Mouse (Mus musculus): ENCODE measurements at regions not wholly inside any gene's neighbourhood (a gene's known extent, or its start where the extent isn't known, plus 50 kb on each side); places are given as distances from the start of the nearest gene placed in this dataset.
"Not testable (repeated sequence)": the region's sequence is repeated elsewhere in the genome, so short reads cannot be mapped to it uniquely, and the experiment has no call there.

- H3K9ac ChIP-seq (ENCODE audit: insufficient read depth, low read depth, low read length, poor library complexity, severe bottlenecking), result no peak overlapping the region
- H3K36me3 ChIP-seq (ENCODE audit: control insufficient read depth, insufficient read depth, low read length, poor library complexity, severe bottlenecking), result no peaks in the 10 kb centered on the region
- H3K4me1 ChIP-seq (ENCODE audit: control insufficient read depth in 2 of 2, insufficient read depth in 2 of 2, low read length in 2 of 2, poor library complexity in 1 of 2), result peaks cover 0 to 7% of the 10 kb centered on the region in 2 experiments; a peak in 1 of 4 replicates
- DNase-seq (ENCODE audit: low read depth, low spot score), result no peak
- no peak overlapping the region for H3K4me3 ChIP-seq (ENCODE audit: insufficient read depth in 1 of 2, low read depth in 1 of 2, low read length in 2 of 2, poor library complexity in 1 of 2, severe bottlenecking in 1 of 2)
- in situ Hi-C loops (cut with MboI; ENCODE audit: low sequenced_read_pairs in 2 of 2, unreplicated experiment in 2 of 2), result no loop called here
- H3K9me3 ChIP-seq (ENCODE audit: control insufficient read depth, insufficient read depth, low read depth, low read length), result no peaks in the 10 kb centered on the region
- TF ChIP-seq CHD2 (IDR thresholded peaks at IDR 0.05; ENCODE audit: low read depth, low read length), result no peak
- TF ChIP-seq ZC3H11A (IDR thresholded peaks at IDR 0.05; ENCODE audit: borderline replicate concordance, low read depth, low read length), result no peak
- no peak for TF ChIP-seq MAFK (IDR thresholded peaks at IDR 0.05; ENCODE audit: insufficient read depth, low read depth, low read length)
- no peak for TF ChIP-seq ZNF384 (IDR thresholded peaks at IDR 0.05; ENCODE audit: low read depth, low read length)
- TF ChIP-seq HCFC1 (IDR thresholded peaks at IDR 0.05; ENCODE audit: borderline replicate concordance, insufficient read depth, low read length), result no peak
- H3K27ac ChIP-seq (ENCODE audit: insufficient read depth, low read depth, low read length, poor library complexity, severe bottlenecking), result no peak overlapping the region
These were observed 169.9 kb downstream of the Bcl2l11 start for GRCm38 (mm10) chr2:128295726-128296234.

DNA sequence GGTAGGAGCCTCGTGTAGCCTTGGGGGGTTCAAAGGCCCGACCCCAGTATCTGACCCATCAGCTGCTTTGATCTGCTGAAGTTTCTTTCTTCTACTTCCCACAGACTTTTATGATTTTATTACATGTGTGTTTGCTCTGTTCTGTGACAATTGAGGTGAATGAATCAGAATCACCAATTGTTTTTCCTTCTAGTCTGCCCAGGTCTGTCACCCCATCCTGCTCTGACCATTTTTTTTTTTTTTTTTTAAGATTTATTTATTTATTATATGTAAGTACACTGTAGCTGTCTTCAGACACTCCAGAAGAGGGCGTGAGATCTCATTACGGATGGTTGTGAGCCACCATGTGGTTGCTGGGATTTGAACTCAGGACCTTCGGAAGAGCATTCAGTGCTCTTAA, 170.6 kb downstream of the Bcl2l11 start:
- H3K36me3 ChIP-seq (ENCODE audit: control insufficient read depth, insufficient read depth, low read length, poor library complexity, severe bottlenecking); H3K4me1 ChIP-seq (ENCODE audit: control insufficient read depth in 2 of 2, insufficient read depth in 2 of 2, low read length in 2 of 2, poor library complexity in 1 of 2); H3K27ac ChIP-seq (ENCODE audit: insufficient read depth, low read depth, low read length, poor library complexity, severe bottlenecking); H3K9me3 ChIP-seq (ENCODE audit: control insufficient read depth, insufficient read depth, low read depth, low read length); H3K9ac ChIP-seq (ENCODE audit: insufficient read depth, low read depth, low read length, poor library complexity, severe bottlenecking); H3K4me3 ChIP-seq (ENCODE audit: insufficient read depth in 1 of 2, low read depth in 1 of 2, low read length in 2 of 2, poor library complexity in 1 of 2, severe bottlenecking in 1 of 2); DNase-seq (ENCODE audit: low read depth, low spot score); in situ Hi-C loops (cut with MboI; ENCODE audit: low sequenced_read_pairs in 2 of 2, unreplicated experiment in 2 of 2): not testable (repeated sequence)

DNA sequence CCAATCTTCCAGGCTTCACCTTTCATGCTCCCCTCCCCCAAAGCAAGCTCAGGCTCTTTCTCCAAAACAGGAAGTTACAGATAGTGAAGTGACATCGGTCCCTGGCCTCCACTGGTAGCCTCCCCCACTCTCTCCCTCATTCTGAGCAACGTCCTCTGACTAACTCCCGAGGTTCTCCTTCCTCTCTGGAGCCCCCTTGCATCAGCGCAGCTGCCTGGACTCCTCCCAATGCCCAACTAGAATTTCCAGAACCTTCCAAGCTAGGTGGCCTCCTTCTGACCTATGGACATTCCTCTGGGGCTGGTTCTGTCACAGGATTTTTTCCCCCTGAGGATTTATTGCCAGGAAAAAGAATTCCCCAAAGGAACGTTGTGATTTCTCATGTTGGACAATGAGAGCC, 171.1 kb downstream of the Bcl2l11 start:
- Histone ChIP-seq H3K4me3 (ENCODE audit: insufficient read depth in 1 of 2, low read depth in 1 of 2, low read length in 2 of 2, poor library complexity in 1 of 2, severe bottlenecking in 1 of 2) (no peak overlapping the region), H3K9me3 (ENCODE audit: control insufficient read depth, insufficient read depth, low read depth, low read length) (no peaks in the 10 kb centered on the region), H3K4me1 (ENCODE audit: control insufficient read depth in 2 of 2, insufficient read depth in 2 of 2, low read length in 2 of 2, poor library complexity in 1 of 2) (peaks cover 0 to 7% of the 10 kb centered on the region in 2 experiments; a peak in 1 of 4 replicates), H3K9ac (ENCODE audit: insufficient read depth, low read depth, low read length, poor library complexity, severe bottlenecking) (no peak overlapping the region), H3K36me3 (ENCODE audit: control insufficient read depth, insufficient read depth, low read length, poor library complexity, severe bottlenecking) (no peaks in the 10 kb centered on the region), H3K27ac (ENCODE audit: insufficient read depth, low read depth, low read length, poor library complexity, severe bottlenecking) (no peak overlapping the region)
- no peak for TF ChIP-seq HCFC1 (IDR thresholded peaks at IDR 0.05; ENCODE audit: borderline replicate concordance, insufficient read depth, low read length)
- TF ChIP-seq MAFK (IDR thresholded peaks at IDR 0.05; ENCODE audit: insufficient read depth, low read depth, low read length), result no peak
- no peak for TF ChIP-seq ZC3H11A (IDR thresholded peaks at IDR 0.05; ENCODE audit: borderline replicate concordance, low read depth, low read length)
- TF ChIP-seq ZNF384 (IDR thresholded peaks at IDR 0.05; ENCODE audit: low read depth, low read length), result no peak
- TF ChIP-seq CHD2 (IDR thresholded peaks at IDR 0.05; ENCODE audit: low read depth, low read length), result no peak
- no peak for DNase-seq (ENCODE audit: low read depth, low spot score)
- in situ Hi-C loops (cut with MboI; ENCODE audit: low sequenced_read_pairs in 2 of 2, unreplicated experiment in 2 of 2), result no loop called here

- no peak for TF ChIP-seq ZNF384 (IDR thresholded peaks at IDR 0.05; ENCODE audit: low read depth, low read length)
- TF ChIP-seq CHD2 (IDR thresholded peaks at IDR 0.05; ENCODE audit: low read depth, low read length), result no peak
- TF ChIP-seq MAFK (IDR thresholded peaks at IDR 0.05; ENCODE audit: insufficient read depth, low read depth, low read length), result no peak
- TF ChIP-seq ZC3H11A (IDR thresholded peaks at IDR 0.05; ENCODE audit: borderline replicate concordance, low read depth, low read length), result no peak
- no peak for TF ChIP-seq HCFC1 (IDR thresholded peaks at IDR 0.05; ENCODE audit: borderline replicate concordance, insufficient read depth, low read length)
- H3K36me3 ChIP-seq (ENCODE audit: control insufficient read depth, insufficient read depth, low read length, poor library complexity, severe bottlenecking), result no peaks in the 10 kb centered on the region
- in situ Hi-C loops (cut with MboI; ENCODE audit: low sequenced_read_pairs in 2 of 2, unreplicated experiment in 2 of 2), result no loop called here
- DNase-seq (ENCODE audit: low read depth, low spot score), result no peak
- no peak overlapping the region for H3K27ac ChIP-seq (ENCODE audit: insufficient read depth, low read depth, low read length, poor library complexity, severe bottlenecking)
- H3K9me3 ChIP-seq (ENCODE audit: control insufficient read depth, insufficient read depth, low read depth, low read length), result no peaks in the 10 kb centered on the region
- H3K4me3 ChIP-seq (ENCODE audit: insufficient read depth in 1 of 2, low read depth in 1 of 2, low read length in 2 of 2, poor library complexity in 1 of 2, severe bottlenecking in 1 of 2), result no peak overlapping the region
- H3K9ac ChIP-seq (ENCODE audit: insufficient read depth, low read depth, low read length, poor library complexity, severe bottlenecking), result no peak overlapping the region
- H3K4me1 ChIP-seq (ENCODE audit: control insufficient read depth in 2 of 2, insufficient read depth in 2 of 2, low read length in 2 of 2, poor library complexity in 1 of 2), result peaks cover 0 to 7% of the 10 kb centered on the region in 2 experiments; a peak in 1 of 4 replicates
These were observed 172.0 kb downstream of the Bcl2l11 start for GRCm38 (mm10) chr2:128297821-128298220.

- H3K36me3 ChIP-seq (ENCODE audit: control insufficient read depth, insufficient read depth, low read length, poor library complexity, severe bottlenecking), result no peaks in the 10 kb centered on the region
- H3K27ac ChIP-seq (ENCODE audit: insufficient read depth, low read depth, low read length, poor library complexity, severe bottlenecking), result no peak overlapping the region
These were observed 173.2 kb downstream of the Bcl2l11 start for GRCm38 (mm10) chr2:128298996-128299395.

More at GRCm38 (mm10) chr2:128298996-128299395, 173.2 kb downstream of the Bcl2l11 start:
- Histone ChIP-seq H3K9me3 (ENCODE audit: control insufficient read depth, insufficient read depth, low read depth, low read length) (no peaks in the 10 kb centered on the region), H3K4me1 (ENCODE audit: control insufficient read depth in 2 of 2, insufficient read depth in 2 of 2, low read length in 2 of 2, poor library complexity in 1 of 2) (peaks cover 0 to 7% of the 10 kb centered on the region in 2 experiments; a peak in 1 of 4 replicates), H3K4me3 (ENCODE audit: insufficient read depth in 1 of 2, low read depth in 1 of 2, low read length in 2 of 2, poor library complexity in 1 of 2, severe bottlenecking in 1 of 2) (no peak overlapping the region), H3K9ac (ENCODE audit: insufficient read depth, low read depth, low read length, poor library complexity, severe bottlenecking) (no peak overlapping the region)
- TF ChIP-seq HCFC1 (IDR thresholded peaks at IDR 0.05; ENCODE audit: borderline replicate concordance, insufficient read depth, low read length) (no peak), MAFK (IDR thresholded peaks at IDR 0.05; ENCODE audit: insufficient read depth, low read depth, low read length) (no peak), CHD2 (IDR thresholded peaks at IDR 0.05; ENCODE audit: low read depth, low read length) (no peak), ZC3H11A (IDR thresholded peaks at IDR 0.05; ENCODE audit: borderline replicate concordance, low read depth, low read length) (no peak), ZNF384 (IDR thresholded peaks at IDR 0.05; ENCODE audit: low read depth, low read length) (no peak)
- in situ Hi-C loops (cut with MboI; ENCODE audit: low sequenced_read_pairs in 2 of 2, unreplicated experiment in 2 of 2), result no loop called here
- DNase-seq (ENCODE audit: low read depth, low spot score), result no peak
